9 mouse cellular contexts compared by ENCODE assay signal in the genomic region with DNA sequence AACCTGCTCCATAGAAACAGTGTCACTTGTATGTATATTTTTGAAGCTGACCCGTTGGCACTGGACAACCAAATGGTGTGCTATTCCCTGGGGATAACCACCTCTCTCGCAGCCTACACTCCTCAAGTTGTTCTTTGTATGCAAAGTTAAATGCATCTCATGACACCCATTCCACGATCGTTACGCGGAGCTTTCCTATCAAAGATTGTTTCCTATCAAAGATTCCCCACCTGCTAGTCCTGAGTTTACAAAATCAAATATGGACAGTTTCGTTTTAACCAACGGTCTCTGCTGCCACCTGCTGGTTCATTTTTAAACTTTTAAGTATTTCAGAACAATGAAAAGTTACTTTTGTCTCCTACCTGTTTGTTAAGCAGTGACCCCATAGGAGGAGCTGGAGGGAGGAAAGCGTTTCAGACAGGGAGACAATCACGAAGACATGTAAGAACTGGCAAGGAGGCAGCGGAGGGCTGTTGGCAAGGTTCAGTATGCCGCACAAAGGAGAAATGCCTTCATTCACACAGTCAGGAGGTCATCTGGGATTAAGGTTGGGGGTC. TPM values are rescaled to one million over a fixed set of nuclear protein-coding genes. Genes with fewer than 3 reads are reported as not detected.
A peak's percentile ranks its signal among the peaks of the same experiment; 100 is the strongest.
DNase-seq lines count a peak whose midpoint lies in the region; ATAC-seq and TF ChIP-seq lines count a peak whose summit lies in the region.
"Had no signal": no experiment of that assay in that cellular context is flagged by ENCODE, and none has a peak within 500 bp of the region (broad histone marks: within the 10 kb centered on the region; RNA-seq: fewer than 3 reads in every experiment).

No protein-coding gene starts in this region.

- H3K27me3 ChIP-seq in testis, adult 2 months (ENCODE audit: control insufficient read depth, insufficient read depth, low read length), result no peaks in the 10 kb centered on the region
- no peaks in the 10 kb centered on the region for H3K27me3 ChIP-seq in stomach, postnatal 0 days (ENCODE audit: control insufficient read depth, insufficient read depth, low read length)
- H3K27me3 ChIP-seq: heart, embryonic 15.5 days had no signal

- no peaks in the 10 kb centered on the region for H3K9me3 ChIP-seq in stomach, postnatal 0 days (ENCODE audit: control insufficient read depth, low read length)
- H3K9me3 ChIP-seq: heart, embryonic 15.5 days had no signal

- no peaks in the 10 kb centered on the region for H3K36me3 ChIP-seq in testis, adult 2 months (ENCODE audit: control insufficient read depth, insufficient read depth, low read length)
- H3K36me3 ChIP-seq in stomach, postnatal 0 days (ENCODE audit: control insufficient read depth, insufficient read depth, low read length), result no peaks in the 10 kb centered on the region
- H3K36me3 ChIP-seq: heart, embryonic 15.5 days had no signal

- H3K9ac ChIP-seq in stomach, postnatal 0 days (ENCODE audit: low read length), result no peak overlapping the region
- H3K9ac ChIP-seq: heart, embryonic 15.5 days had no signal

- no peak overlapping the region for H3K27ac ChIP-seq in testis, adult 2 months (ENCODE audit: control insufficient read depth, insufficient read depth, low read depth, low read length)
- no peak overlapping the region for H3K27ac ChIP-seq in stomach, postnatal 0 days (replicated peaks)
- H3K27ac ChIP-seq: heart, embryonic 15.5 days had no signal

- peak; percentile 22 to 26 for DNase-seq in adrenal gland, adult 18-20 months (ENCODE audit: low spot score in 2 of 2)
- DNase-seq in adrenal gland, postnatal 4 days (ENCODE audit: low spot score in 2 of 2), result no peak
- DNase-seq in testis, postnatal 14 days (ENCODE audit: low spot score), result no peak
- DNase-seq in fibroblast of lung, adult 2 months (ENCODE audit: low read depth), result peak; percentile 11
- peak; percentile 58 to 61 for DNase-seq in kidney, postnatal 4 days
- peak; percentile 25 for DNase-seq in stomach, postnatal 0 days (ENCODE audit: low spot score)

- 0 out of 2 replicates have a peak, but pooled peaks cover 2% of the 10 kb centered on the region for H3K4me1 ChIP-seq in testis, adult 2 months (ENCODE audit: control insufficient read depth, insufficient read depth, low read length)
- H3K4me1 ChIP-seq in stomach, postnatal 0 days (replicated peaks; ENCODE audit: control insufficient read depth, insufficient read depth), result no peaks in the 10 kb centered on the region
- H3K4me1 ChIP-seq: heart, embryonic 15.5 days had no signal

- peak; percentile 86 for ATAC-seq in megakaryocyte progenitor cell, adult 5-6 weeks (replicated peaks; ENCODE audit: poor library complexity)
- ATAC-seq in stomach, postnatal 0 days (ENCODE audit: low FRiP score, low TSS enrichment), result no peak

- no peak overlapping the region for H3K4me2 ChIP-seq in stomach, postnatal 0 days (replicated peaks; ENCODE audit: low read depth)
- H3K4me2 ChIP-seq: heart, embryonic 15.5 days had no signal

- peak overlapping the region; percentile 71 for H3K4me3 ChIP-seq in testis, adult 2 months (ENCODE audit: control insufficient read depth, low read depth, low read length)
- H3K4me3 ChIP-seq in stomach, postnatal 0 days (ENCODE audit: low read depth, low read length), result no peak overlapping the region
- H3K4me3 ChIP-seq: heart, embryonic 15.5 days had no signal

- no peak for TF ChIP-seq CTCF in testis, adult 2 months (IDR thresholded peaks at IDR 0.05; ENCODE audit: control insufficient read depth, insufficient read depth, insufficient replicate concordance, low read depth, low read length)
- peak; percentile 80 for TF ChIP-seq CTCF in stomach, postnatal 0 days (IDR thresholded peaks at IDR 0.05; ENCODE audit: low read depth)

- no peak for TF ChIP-seq EP300 in stomach, postnatal 0 days (optimal IDR thresholded peaks at IDR 0.05)

- 24% methylated on average over 12 of the region's 12 CpGs for WGBS in stomach, postnatal 0 days

- no peak for TF ChIP-seq POLR2A in testis, adult 2 months (IDR thresholded peaks at IDR 0.05; ENCODE audit: control insufficient read depth, low read depth, low read length)

RNA-seq across cellular contexts. Expression of gene Kap, which starts 22.4 kb away (rescaled TPM):
- not detected for total RNA-seq in adrenal gland, adult 18-20 months (2021)
- total RNA-seq in adrenal gland, postnatal 4 days (2021), result 10 to 100 TPM in 1 of 2 experiments, 1 to 10 TPM in 1; 2.3 to 24.7 TPM
- polyA plus RNA-seq in testis, adult 2 months (2012; rRNA removed), result 0.16 TPM in 1 of 2 replicates, not detected in the other
- total RNA-seq in megakaryocyte progenitor cell, adult 5-6 weeks (2015), result not detected in 2 replicates
- not detected in 2 replicates for total RNA-seq in megakaryocyte progenitor cell, adult 5-6 weeks (2017)
- not detected in 2 replicates for polyA plus RNA-seq in stomach, postnatal 0 days (2015; fragmentation: Nextera tagmentation; extraction: Ambion mirVana)
- polyA plus RNA-seq: heart, embryonic 15.5 days had no signal

Comparison
In these comparisons a context has a peak if more than half of its experiments do, and no peak if none do; other contexts are left out.
1. DNase-seq: peak in adrenal gland, adult 18-20 months (2 of 2), fibroblast of lung, adult 2 months (single experiment), kidney, postnatal 4 days (2 of 2) and stomach, postnatal 0 days (single experiment); none in adrenal gland, postnatal 4 days (0 of 2) and testis, postnatal 14 days (single experiment).